Mouse (Mus musculus) liver, postnatal 0 days (tissue): ENCODE results near the gene Fto.

Experiments used
- CTCF ChIP-seq: sonication (generic); IDR thresholded peaks from 2 replicates; pipeline ENCODE4 v1.5.1; 2016; ENCODE audit warnings: antibody characterized with exemption, low read depth
- EP300 ChIP-seq: IDR thresholded peaks from 2 replicates; pipeline ENCODE4 v1.6.1; 2016; ENCODE audit warnings: antibody characterized with exemption, low read depth, mild to moderate bottlenecking

DNA sequence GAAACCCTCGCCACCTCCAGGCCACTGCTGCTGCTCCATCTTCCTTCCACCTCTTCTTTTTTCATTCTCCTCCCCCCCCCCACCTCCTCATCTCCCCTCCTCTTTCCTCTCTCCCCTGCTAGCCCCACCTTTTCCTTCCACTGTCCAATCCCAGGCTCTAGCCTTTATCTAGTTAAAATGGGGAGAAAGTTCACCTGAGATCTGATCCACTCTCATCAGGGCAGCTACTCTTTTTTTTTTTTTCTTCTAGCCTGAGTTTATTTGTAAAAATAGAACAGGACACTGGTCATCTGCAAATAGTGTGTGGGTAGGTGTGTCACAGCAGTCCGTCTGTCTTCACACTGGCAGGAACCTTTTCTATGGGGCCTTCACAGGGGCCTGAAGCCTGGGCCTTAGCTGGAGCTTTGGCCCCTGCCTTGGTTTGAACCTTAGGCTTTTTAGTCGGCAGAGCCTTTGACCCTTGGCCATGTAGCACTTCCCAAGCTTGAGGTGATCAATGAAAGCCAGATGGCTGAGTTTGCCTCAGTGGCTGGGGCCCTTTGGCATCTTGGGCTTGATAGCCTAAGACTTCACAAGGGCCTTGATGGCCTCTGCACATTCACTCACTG lies 117.1 kb downstream of the Fto start:
- TF ChIP-seq CTCF (no peak), EP300 (no peak)
